Mouse (Mus musculus) kidney, postnatal 14 days (tissue): ENCODE measurements around the gene Rps21.
"Not testable (repeated sequence)": the region's sequence is repeated elsewhere in the genome, so short reads cannot be mapped to it uniquely, and the experiment has no call there.

ENCODE experiments used
- DNase-seq: peaks from one replicate; pipeline ENCODE4 v3.0.0; 2022; ENCODE audit warnings: mixed read lengths

Rps21 gene

GRCm38 (mm10) chr2:180259826-180260609, 2.8 kb downstream of the Rps21 start:
- DNase-seq: not testable (repeated sequence)

GRCm38 (mm10) chr2:180260610-180261480, 3.7 kb downstream of the Rps21 start:
- DNase-seq: no peak

DNA sequence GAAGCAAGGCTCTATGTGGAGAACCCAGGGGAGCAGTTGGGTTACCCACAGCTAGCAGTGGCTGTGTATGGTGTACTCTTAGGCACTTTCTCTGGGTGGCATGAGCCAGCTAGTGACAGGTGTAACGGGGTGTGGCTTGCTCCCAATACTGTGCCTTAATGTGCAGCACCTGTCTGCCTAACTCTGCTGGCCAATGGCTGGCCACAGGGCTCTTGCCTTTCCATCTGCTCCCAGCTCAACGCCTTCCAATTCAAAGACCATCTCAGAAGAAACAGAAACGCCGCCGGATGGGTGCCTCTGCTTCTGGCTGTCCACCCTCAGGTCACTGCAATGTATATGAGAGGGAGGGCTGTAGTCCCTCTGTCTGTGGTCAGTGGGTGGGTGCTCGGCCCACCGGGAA, 4.7 kb downstream of the Rps21 start:
- no peak for DNase-seq

DNA sequence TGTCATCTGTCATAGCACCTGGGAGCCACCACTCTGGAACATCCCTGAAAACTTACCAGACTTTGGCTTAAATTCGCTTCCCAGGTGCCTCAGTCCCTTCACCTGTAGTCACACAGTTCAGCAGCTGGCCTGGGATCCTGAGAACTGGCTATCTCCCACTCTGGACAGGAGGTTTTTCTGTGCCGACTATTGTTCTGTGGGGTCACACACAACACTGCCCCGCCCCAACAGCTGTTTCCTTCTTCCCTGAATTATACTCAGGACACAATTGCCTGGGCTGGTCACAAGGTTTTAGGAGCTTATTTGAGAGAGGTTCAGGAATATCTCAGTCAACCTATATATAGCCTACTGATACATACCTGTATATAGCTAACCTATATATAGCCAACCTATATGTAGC, 5.3 kb downstream of the Rps21 start:
- peak; percentile 62 for DNase-seq

- no peak for DNase-seq
Observed at GRCm38 (mm10) chr2:180262891-180263290, 5.7 kb downstream of the Rps21 start.

DNA sequence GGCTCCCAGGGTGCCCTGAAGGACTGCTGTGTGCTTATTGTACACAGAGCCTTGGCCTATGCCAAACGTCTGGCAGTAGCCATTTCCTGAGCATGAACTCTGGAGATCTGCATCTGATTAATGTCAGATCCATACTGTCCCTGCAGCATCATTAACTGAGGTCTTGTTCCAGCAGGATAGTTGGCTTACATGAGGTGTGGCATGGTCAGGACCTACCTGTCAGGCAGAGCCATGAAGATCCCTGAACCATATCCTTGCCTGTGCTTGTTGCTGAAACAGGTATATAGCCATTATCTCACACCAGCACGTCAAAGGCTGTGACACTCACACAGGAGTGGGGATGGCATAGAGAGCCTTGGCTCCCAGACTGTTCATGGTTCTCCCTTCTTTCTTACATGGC, 10.8 kb downstream of the Rps21 start:
- no peak for DNase-seq

DNA sequence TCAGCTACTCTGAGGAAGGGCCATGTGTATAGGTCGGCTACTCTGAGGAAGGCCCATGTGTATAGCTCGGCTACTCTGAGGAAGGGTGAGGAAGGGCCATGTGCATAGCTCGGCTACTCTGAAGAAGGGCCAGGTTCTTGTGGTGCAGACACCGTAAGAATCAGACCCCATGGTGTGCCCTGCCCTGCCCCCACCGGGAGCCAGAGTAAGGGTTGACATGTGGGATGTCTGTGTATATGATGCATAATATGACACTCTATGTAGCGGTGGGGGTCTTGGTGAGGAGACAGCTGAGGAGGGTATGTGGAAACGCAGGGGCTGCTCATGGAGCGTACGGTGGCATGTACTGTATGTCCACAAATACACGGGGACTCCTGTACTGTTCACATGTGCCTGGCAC, 12.2 kb downstream of the Rps21 start:
- DNase-seq: no peak

- DNase-seq: no peak
Observed at GRCm38 (mm10) chr2:180270537-180271255, 13.5 kb downstream of the Rps21 start.

- DNase-seq: no peak
Observed at GRCm38 (mm10) chr2:180271804-180272395, 14.7 kb downstream of the Rps21 start.

DNA sequence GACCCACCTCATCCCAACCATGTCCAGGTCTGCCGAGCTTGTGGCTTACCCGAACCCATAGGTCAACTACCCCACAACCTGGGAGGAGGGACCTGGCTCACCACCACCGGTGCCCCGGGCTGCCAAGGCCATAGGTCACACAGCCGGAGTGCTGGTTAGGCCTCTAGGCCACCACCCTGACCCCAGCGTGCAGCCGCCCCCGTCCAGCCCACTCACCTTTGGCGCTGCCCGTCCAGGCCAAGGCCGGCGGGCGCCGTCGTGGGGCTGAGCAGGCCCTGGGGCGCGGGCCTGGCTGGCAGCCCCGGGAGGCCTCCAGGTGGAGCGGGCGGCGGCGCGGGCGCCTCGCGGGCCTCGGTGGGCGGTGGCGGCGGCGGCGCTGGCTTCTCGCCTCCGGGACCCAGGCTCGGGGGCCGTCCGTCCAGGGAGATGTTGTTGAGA, 15.7 kb downstream of the Rps21 start:
- no peak for DNase-seq

DNA sequence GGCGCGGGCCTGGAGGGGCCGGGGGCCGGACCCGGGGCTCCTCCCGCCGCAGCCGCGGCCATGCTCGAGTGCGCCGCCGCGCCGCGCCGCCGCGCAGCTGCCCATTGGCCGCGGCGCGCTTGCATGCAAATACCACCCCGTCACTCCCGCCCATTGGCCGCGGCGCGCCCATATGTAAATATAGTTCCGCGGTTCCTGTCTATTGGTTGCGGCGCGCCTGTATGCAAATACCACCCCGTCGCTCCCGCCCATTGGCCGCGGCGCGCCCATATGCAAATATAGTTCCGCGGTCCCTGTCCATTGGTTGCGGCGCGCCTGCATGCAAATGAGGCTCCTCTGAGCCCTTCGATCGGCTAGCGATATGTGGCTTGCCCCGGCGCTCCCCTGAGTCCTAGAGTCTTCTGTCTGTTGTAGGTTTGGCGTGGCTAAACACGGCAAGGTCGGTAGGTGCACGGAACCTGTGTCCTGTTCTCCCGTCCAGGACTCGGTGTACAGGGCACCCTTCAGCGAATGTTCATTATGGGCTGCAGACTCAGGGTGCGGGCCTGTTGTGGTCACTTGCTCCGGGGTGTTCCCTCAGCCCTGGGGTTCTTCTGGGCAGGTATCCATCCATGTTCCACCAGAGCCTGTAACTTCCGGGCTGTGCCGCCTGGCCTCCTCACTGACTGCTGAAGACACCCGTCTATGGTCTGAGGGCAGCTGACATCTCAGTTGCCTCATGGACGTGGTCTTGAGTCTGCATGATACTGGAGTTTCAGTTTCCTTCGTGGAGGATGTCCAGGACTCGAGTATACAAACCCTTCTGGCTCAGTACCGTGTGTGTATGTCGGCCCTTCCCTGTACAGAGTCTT, 16.4 kb downstream of the Rps21 start, which contains the start of gene Cables2:
TSS of gene Cables2 (minus strand) at position 103 of the 851 bp plus-strand sequence.
- peak; percentile 97 for DNase-seq

DNA sequence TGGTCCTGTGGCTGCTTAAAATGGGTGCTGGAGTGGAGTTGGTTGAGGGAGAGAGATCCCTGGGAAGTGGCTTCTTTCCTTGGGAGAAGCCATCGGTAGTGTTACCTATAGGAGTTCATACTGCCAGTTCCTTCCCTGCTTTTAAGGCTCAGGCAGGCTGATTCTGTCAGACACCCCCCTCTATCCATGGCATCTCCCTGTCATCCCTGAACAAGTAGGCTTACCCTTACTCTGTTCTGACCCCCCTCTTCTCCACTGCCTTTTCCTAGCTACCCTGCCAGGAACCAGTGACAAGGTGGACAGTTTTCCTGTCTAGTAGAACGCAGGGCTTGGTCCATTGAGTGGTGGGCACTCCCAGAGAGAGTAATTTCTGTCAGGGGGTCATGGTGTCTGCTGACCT, 17.3 kb downstream of the Rps21 start:
- DNase-seq: no peak

DNA sequence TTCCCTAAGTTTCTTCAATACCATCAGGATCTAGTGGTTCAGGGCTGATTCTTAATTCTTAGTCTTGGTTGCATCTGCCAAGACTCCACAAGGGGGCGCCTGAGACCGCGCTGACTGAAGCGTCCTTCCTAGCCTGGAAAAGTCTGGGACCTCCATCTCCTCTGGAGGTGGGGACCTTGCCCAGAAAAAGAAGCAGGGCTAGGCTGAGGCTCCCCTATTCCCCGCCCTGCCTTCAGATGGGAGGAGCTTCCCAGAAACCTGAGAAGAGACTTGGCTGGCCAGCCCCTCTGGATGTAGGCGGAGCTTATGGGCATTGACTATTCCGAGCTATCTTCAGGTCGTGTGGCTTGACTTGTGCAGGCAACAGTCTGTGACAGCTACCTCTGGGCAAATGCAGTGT, 18.7 kb downstream of the Rps21 start:
- DNase-seq: peak; percentile 87

- no peak for DNase-seq
Observed at GRCm38 (mm10) chr2:180276385-180276784, 19.2 kb downstream of the Rps21 start.

DNA sequence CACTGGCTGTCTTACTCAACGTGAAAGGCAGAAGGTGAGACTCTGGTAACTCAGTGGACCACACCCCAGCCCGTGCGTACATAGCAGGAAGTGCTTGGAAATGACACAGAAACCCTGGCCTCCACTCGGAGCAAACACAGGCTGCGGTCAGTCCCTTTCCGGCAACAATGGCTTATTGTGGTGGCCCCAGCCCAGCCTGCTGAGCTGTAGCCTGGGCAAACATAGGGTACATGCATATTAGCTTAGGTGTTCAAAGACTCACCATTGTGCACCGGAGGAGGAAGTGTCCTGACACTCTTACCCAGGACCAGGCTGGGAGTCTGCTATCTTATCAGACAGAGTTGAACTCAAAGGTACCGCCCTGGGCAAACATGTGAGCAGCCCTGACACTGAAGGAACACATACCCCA, 19.7 kb downstream of the Rps21 start:
- no peak for DNase-seq

DNA sequence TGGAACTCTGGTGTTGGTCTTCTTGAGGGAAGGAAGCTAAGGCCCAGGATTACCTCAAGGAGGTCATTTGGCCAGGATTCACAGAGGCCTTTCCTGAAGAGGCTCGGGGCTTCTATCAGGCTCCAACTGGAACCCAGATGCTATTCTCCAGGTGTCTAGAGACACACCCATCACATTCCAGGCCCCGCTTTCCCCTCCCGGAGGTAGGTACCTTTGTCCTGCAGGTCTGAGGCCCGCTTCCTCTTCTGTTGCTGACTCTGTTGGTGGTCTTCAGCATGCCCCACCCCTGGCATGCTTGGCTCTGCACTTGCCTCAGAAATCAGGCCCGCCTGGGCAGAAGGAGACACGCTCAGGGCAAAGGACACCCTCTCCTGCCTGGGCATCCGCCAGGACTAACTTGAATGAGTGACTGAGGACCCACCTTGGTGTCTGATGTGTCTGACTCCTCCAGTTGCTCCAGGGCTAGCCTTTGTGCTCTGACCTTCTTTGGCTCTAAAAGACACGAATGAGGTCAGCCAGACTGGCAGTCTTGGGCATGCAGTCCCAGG, 20.7 kb downstream of the Rps21 start:
- no peak for DNase-seq

DNA sequence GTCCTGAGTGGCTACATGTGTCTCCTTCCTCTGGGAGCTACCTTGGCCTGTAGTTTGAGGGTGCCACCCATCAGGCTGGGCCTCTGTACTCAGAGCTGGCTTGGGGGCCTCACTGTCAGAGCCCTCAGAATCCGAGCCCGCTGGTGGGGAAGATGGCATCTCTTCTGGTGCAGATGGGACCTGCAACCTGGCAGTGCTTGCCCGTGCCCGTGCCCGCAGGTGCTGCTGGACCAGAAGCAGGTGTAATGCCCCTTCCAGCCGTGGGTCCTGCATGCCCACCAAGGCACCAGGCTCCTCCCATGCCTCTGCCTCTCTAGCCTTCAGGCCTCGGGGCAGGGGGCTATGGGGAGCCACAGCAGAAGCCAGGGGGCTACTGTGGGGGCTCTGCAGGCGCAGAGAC, 22.1 kb downstream of the Rps21 start:
- DNase-seq: no peak

DNA sequence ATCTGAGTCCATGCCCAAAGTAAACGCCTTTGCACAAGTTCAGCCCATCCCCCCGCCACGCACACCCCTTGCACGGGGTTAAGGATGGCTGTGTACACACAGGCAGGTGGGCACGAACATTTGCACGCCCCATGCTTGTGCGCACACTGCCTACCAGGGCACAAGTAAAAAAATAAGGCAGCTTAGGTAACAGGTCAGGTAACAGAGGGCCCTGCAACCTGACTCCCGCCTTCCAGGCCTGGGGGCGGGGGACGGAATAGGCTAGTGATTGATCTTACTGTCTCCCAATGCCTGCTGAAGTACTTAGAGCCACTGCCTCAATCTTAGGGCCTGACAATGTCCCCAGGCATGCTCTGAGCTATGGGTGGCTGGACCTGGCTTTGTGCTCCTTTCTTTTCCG, 31.8 kb downstream of the Rps21 start:
- DNase-seq: no peak

DNA sequence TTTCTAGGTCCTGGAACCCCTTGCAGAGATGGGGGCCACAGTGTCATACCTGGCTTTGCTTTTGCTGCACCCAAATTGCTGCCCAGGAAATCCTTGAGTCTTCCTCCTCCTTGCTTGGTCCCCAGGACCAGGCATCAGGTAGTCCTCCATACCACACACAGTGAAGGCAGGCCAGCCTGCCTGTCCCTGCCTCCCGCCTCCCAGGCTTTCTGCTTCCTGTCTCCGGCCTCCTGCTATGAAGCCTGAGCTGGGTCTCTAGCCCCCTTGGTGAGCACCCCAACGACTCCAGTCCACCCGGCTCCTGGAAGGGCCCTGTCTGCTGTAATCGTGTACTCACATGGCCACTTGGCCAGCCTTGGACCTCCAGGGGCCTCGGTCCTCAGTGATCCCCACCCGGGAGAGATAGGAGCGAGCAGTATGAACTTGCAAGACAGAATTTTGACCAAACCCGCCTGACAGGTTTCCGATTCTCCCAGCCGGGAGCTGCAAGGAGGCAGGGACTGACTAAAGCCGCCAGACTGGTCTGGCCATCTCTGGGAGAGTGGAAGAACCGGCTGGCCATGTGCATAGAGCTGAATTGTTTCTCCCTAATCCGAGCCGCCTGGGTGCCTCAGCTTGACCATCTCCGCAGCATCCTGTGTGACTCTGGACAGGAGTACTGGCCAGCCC, 32.4 kb downstream of the Rps21 start, which contains the start of gene Rbbp8nl:
TSS of gene Rbbp8nl (minus strand) at position 440 of the 669 bp plus-strand sequence.
- peak; percentile 76 for DNase-seq

GRCm38 (mm10) chr2:180290503-180290902, 33.3 kb downstream of the Rps21 start:
- DNase-seq: no peak

- DNase-seq: no peak
Observed at GRCm38 (mm10) chr2:180291566-180291965, 34.4 kb downstream of the Rps21 start.
